Mouse (Mus musculus): ENCODE measurements around the gene Mrpl12.

- no peak for TF ChIP-seq CTCF (IDR thresholded peaks at IDR 0.05 in 2 of 3, conservative IDR thresholded peaks at IDR 0.05 in 1 of 3; ENCODE audit: control insufficient read depth in 1 of 3, insufficient read depth in 1 of 3, low read depth in 2 of 3, low read length in 3 of 3, poor library complexity in 1 of 3, severe bottlenecking in 1 of 3)
- no peak for TF ChIP-seq MAX (IDR thresholded peaks at IDR 0.05; ENCODE audit: low read length)
- no peak for TF ChIP-seq POLR2AphosphoS2 (IDR thresholded peaks at IDR 0.05; ENCODE audit: low read length)
- TF ChIP-seq POLR2AphosphoS5 (IDR thresholded peaks at IDR 0.05; ENCODE audit: borderline replicate concordance, low read depth, low read length): no peak
- TF ChIP-seq RCOR1 (IDR thresholded peaks at IDR 0.05; ENCODE audit: low read depth, low read length): no peak
- no peak for TF ChIP-seq BHLHE40 (IDR thresholded peaks at IDR 0.05; ENCODE audit: borderline replicate concordance, low read depth, low read length)
Observed at GRCm38 (mm10) chr11:120455413-120455812, 29.0 kb upstream of the Mrpl12 start.
